Mouse (Mus musculus): ENCODE measurements around the gene Foxc1. TPM values are rescaled to one million over a fixed set of nuclear protein-coding genes. Genes with fewer than 3 reads are reported as not detected.

Foxc1 gene
- total RNA-seq, 1 experiment from 2014 or later = not detected

- no peak for ATAC-seq (replicated peaks; ENCODE audit: low read depth, poor library complexity, severe bottlenecking)
Observed at GRCm38 (mm10) chr13:31827820-31828332, 21.4 kb downstream of the Foxc1 start.

- no peak for ATAC-seq (replicated peaks; ENCODE audit: low read depth, poor library complexity, severe bottlenecking)
Observed at GRCm38 (mm10) chr13:31828446-31828845, 22.0 kb downstream of the Foxc1 start.

GRCm38 (mm10) chr13:31830332-31830731 lies 23.9 kb downstream of the Foxc1 start:
- no peak for ATAC-seq (replicated peaks; ENCODE audit: low read depth, poor library complexity, severe bottlenecking)

GRCm38 (mm10) chr13:31835802-31836201 lies 29.4 kb downstream of the Foxc1 start:
- no peak for ATAC-seq (replicated peaks; ENCODE audit: low read depth, poor library complexity, severe bottlenecking)

- no peak for ATAC-seq (replicated peaks; ENCODE audit: low read depth, poor library complexity, severe bottlenecking)
Observed at GRCm38 (mm10) chr13:31849258-31849971, 43.0 kb downstream of the Foxc1 start.

- ATAC-seq (replicated peaks; ENCODE audit: low read depth, poor library complexity, severe bottlenecking) = no peak
Observed at GRCm38 (mm10) chr13:31853564-31853963, 47.1 kb downstream of the Foxc1 start.

- ATAC-seq (replicated peaks; ENCODE audit: low read depth, poor library complexity, severe bottlenecking) = no peak
Observed at GRCm38 (mm10) chr13:31854000-31854399, 47.6 kb downstream of the Foxc1 start.

GRCm38 (mm10) chr13:31860200-31860599 lies 53.8 kb downstream of the Foxc1 start:
- ATAC-seq (replicated peaks; ENCODE audit: low read depth, poor library complexity, severe bottlenecking) = no peak

Other genes with a start within 250 kb of the Foxc1 start
- not detected in 2 replicates for gene A530084C06Rik, start 247.3 kb upstream of the Foxc1 start, total RNA-seq (2017)
- not detected in 2 replicates for gene Foxf2, start 180.8 kb upstream of the Foxc1 start, total RNA-seq (2017)